Mouse (Mus musculus) monocyte, adult 5-6 weeks (primary cell): Measurements from ENCODE around the gene Pou3f1. TPM values are rescaled to one million over a fixed set of nuclear protein-coding genes. Genes with fewer than 3 reads are reported as not detected.

Source experiments
- ATAC-seq: fragments of 153-309, 156-312 bp; replicated peaks from 2 replicates; pipeline ENCODE4 v1.8.0; 2017; ENCODE audit warnings: mild to moderate bottlenecking; ENCODE audit not compliant: low TSS enrichment, insufficient number of reproducible peaks, severe bottlenecking, poor library complexity, low FRiP score
- total RNA-seq: library from RNA; stranded (forward); fragments of 200-1000, 200-491, 200-594 nt; gene quantifications from 3 replicates; pipeline ENCODE4 v1.2.3, GENCODE M21; 2017

Gene Pou3f1
- not detected in 3 replicates for total RNA-seq

DNA sequence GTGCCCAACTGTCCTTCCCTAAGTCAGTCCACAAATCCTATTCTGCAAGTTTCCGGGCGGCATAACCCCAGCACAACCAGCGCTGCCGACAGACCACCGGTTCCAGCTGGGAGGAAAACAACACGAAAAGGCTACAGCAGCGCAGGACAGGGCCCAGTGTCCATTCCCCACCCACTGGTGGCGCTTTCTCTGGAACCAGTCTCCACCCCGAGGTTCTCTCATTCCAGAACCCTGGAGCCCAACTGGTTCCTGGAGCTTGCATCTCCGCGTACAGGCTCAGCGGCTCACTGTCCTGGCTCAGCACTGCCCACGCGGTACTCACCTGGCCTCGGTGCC is at the start of gene Pou3f1:
TSS of gene Pou3f1 (plus strand) at position 290 of the 336 bp plus-strand sequence.
- no peak for ATAC-seq

DNA sequence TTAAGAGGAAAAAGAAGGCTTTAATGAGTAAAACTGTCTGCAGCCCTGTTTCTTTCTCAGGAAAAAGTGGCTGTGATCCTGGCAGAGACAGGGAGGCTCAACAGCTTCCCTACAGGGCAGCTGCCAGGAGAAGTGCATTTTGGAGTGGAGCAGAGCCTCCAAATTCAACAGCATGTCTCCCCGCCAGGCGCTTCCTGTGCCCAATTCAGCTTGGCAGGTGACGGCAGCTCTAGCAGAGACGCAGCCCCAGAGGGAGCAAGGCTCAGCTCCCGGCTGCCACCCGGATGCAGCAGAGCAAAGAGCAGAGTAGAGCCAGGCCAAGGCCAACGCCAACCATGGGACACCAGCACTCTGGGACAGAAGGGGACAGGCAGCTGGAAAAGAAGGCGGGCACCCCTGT is 49.4 kb upstream of the Pou3f1 start:
- no peak for ATAC-seq

DNA sequence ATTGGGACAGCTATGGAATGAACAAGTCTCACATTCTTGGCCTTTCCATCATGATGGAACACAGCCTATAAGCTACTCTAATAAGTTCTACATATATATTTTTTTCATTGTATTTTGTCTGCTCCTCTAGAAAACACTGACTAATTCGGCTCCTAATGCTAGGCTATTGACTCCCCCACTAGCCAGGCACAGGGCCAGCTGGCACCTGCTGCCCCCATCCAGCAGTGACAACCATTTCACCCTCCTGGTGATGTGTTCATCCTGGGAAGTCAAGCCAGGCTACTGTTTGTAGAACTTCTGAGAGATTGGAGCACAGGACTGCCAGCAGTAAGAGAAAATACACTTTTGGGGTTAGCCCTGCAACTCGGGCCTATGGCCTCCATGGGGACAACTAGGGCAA is 46.5 kb upstream of the Pou3f1 start:
- ATAC-seq: no peak

DNA sequence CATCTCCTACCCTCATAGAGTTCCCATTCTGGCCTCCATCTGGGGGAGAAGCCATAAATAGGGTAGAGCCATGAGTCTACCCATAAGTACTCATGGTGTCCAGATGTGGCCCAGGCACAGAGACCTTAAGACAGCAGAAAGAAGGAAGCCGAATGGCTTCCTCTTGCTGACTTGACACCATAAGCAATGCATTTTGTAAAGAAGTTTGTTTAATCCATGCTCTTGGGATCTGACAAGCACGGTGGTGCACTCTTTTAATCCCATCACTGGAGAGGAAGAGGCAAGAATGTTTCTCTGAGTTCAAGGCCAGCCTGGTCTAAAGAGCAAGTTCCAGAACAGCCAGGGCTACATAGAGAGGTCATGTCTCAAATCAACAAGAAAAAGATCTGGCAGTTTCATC is 45.9 kb upstream of the Pou3f1 start, which contains the start of gene 3100002H09Rik:
TSS of gene 3100002H09Rik (minus strand) at position 101 of the 400 bp plus-strand sequence.
- ATAC-seq: no peak

DNA sequence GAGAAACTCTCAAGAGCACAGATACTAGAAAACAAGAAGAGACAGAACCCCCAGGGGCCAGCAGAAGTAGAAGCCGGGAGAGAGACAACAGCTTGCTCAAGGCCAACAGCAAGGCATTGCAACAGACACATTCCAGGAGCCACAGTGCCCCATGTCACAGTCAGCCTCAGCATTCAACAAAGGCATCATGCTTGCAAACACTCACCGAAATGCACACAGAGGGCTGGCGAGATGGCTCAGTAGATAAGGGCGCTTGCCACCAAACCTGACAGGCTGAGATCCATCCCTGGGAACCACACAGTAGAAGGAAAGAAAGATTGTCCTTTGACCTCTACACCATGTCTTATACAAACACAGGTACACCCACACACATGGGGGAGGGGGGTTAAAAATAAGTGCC is 44.8 kb upstream of the Pou3f1 start:
- ATAC-seq: no peak

DNA sequence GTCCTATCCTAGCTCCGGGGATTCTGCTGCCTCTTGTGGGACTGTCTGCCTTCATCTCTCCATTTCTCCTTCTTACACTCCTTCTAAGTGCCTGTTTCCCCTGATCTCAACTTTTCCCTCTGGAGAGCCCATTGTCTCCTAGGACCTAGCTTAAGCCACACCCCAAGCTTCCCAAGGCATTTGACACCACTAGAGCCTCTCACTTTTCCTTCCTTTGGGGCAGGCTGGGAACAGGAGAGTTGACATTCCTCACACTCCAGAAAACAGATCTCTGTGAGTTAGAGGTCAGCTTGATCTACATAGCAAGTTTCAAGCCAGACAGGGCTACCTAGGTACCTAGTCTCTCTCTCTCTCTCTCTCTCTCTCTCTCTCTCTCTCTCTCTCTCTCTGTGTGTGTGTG is 42.4 kb upstream of the Pou3f1 start:
- ATAC-seq: no peak

DNA sequence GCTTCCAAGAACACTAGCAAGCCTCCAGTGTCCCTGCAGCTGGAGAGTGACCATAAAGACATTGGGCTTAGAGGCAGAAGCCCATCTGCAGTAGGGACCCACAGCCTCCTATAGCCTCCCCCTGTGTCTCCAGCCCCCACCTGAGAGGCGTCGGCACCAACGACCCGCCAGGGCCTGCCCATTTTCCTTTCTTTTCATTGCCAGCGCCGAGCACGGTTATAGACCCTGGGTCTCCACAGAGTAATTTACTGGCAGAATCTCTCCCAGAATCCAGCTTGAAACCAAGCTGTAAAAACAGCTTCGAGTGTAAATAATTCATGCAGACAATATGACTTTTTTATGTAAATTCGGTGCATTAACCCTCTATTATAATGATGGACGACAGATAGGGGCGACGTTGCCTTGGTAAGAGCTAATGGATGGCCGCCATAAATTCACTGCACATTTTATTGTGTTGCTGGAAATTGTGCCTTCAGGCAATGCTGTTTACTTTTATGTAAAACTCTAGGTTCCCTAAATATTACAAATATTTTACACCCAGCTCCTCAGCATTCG is 41.1 kb upstream of the Pou3f1 start:
- no peak for ATAC-seq

DNA sequence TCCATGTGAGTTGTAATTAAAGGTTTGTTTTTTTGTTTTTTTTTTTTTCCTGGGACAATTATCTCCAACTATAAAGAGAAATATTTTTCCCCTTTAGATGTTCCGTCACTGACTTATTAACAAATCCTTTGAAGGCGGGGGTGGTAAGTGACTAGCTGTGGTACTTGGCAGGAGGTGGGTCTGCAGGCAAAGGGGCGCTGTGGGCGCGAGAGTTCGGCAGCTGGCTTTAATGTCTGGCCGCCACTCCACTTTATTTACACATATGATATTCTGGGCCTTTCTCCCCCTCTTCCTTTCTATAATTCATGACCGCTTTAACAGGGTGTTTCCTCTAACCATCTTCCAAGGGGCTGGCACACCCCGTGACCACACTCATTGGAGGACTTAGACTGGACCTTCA is 40.6 kb upstream of the Pou3f1 start:
- no peak for ATAC-seq

DNA sequence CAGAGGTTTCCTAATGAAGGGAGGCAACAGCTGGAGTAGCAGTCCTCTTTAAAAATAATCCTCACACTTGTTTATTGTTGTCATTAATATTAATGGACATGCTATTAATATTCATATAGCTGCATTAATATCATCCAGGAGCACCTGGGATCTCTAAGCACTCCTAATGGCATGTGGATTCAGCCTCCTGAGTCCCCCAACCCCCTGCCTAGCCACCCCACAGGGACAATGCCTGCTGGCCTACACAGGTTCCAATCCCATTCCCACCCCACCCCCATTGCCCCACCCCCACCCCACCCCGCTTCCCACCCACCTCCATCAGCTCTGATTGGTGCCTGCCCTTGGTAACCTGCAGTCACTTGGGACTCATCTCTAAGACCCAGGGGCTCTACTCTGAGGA is 40.0 kb upstream of the Pou3f1 start:
- ATAC-seq: no peak

DNA sequence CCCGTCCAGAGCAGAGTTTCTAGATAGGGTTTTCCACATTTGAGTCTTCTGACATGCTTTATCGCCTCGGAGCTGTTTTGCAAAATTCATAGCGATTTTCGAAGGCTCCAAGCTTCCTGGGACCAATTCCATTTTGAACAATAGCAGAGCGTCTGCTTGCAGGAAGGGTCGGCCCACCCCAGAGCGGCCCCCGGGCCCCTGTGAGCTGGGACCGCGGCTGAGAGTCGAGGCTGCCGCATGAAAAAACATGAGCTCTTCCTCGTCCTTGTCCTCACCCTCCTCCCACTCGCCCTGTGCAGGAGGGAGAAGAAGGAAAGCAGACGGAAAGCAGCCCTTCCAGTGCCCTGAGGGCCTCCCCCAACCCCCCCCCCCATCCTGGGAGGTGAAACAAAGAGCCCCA is 38.0 kb upstream of the Pou3f1 start:
- ATAC-seq: no peak

DNA sequence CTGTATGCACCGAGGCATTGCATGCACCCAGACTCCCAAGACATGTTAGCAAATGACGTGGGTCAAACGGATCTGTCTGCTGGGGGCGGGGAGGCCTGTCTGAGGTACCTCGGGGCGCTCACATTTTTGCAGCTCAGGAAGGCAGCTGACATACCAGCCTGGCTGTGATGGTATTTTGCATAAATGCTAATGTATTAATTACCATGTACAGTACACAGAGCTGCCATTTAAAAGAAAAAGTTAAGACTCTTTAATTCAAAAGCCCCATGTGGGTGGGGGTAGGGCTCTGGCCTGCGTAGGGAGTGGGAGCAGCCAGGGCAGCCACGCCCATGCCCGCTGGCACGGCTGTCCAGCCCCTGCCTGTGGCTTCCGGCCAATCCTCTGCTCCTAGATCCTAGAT is 35.2 kb upstream of the Pou3f1 start:
- no peak for ATAC-seq

DNA sequence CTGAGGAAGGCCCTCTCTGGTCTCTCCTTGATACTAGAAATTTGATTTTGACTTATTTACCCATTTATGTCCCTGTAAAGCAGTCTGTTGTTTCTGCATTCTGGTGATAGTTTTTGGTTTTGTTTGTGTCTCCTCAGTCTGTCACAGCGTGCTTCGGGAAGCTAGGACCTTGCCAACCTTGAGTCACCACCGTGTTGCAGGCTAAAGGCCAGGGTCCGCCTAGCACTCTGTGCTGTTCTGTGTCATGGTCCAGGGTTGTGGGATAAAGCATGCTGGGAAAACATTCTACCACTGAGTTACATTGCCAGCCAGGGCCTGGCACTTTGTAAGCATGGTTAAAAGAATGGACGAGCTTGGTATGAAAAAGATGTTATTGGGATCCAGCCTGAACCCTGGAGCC is 34.0 kb upstream of the Pou3f1 start:
- ATAC-seq: no peak

DNA sequence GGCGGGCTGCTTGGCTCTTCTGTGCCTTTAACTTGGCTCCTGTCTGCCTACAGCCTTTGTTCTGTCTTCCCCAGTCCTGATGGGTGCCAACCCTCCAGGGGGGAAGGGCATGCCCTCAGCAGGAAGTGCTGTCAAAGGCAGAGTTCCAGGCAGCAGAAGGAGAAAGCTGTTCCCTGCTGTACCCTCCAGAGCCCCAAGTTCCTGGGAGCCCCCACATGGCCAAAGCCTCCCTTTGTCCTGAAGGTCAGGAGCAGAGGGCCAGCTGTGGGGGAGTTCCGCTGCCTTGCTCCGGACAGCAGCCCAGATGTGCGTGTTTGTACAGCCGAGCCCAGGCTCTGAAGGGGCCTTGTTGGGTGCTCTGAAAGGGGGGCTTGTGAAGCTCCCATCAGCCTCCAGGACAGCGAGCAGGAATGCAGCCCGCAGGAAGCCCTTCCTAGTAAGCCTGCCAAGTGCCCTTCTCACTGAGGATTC is 32.5 kb upstream of the Pou3f1 start:
- no peak for ATAC-seq

DNA sequence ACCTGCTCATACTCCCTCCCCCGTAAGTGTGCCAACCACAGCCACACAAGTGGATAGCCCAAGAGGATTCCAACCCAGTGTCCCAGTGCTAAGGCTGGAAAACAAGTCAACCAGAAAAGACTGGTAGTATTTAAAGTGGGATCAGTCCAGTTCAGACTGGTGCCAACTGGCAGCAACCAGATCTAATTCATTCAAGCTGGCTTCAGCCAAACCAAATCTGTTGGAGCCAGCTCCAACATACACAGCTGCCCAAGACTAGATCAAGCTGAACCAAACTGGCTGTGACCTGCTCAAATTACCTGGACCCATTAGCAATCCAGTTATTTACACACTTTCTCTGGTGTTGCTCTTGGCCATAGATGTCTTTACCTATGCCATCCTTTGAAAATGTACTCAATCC is 29.8 kb upstream of the Pou3f1 start:
- ATAC-seq: no peak

DNA sequence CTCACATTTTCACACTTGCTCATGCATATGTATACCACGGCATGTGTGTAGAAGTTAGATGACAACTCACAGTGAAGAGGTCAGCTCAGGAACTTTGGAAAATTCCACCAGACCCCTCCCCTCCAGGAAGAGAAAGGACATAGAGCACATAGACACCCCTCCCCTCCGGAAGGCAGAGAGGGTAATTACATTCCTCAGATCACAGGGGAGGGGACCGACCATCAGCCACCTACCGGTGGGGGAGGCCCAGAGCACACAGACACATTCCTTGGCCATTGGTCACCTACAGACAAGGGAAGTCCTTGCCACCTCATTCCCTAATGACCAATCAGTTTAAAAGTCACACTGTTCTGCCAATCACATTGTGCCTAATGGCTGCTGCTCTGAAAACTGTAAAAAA is 25.2 kb upstream of the Pou3f1 start:
- ATAC-seq: no peak

DNA sequence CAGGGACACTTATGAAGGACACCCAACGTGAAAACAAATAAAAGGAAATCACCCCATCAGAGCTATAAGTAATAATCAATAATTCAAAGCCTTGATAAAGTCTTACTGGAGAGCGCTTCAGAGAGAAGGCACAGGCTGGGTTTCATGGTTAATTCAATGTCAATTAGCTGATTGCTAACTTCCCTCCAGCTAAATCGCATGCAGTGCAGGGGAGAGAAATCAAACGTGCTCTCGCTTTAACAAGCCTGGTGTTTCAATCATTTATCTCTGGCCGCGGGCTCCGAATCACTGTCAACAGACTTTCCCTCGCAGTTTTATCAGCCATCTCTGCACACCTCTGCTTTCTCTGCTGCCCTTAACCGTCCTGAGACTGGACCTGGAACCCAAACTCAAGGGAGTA is 23.8 kb upstream of the Pou3f1 start:
- no peak for ATAC-seq

DNA sequence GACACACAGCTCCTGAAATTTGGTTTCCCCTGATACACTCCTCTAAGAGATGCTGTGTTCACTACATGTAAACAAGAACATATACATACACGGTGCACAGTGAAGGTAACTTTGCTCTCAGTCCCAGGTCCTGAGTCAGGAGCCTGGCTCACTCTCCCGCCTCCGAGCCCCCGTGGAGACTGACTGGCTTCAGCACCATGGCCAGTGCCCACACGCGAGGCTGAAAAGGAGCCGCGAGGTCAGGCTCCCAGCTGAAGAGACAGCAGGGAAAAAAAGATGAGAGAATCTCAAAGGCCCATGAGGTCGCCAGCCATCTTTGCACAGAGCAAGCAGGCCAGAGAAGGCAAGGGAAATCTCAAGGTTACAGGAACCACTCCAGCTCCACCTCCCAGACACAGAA is 23.3 kb upstream of the Pou3f1 start:
- ATAC-seq: no peak

DNA sequence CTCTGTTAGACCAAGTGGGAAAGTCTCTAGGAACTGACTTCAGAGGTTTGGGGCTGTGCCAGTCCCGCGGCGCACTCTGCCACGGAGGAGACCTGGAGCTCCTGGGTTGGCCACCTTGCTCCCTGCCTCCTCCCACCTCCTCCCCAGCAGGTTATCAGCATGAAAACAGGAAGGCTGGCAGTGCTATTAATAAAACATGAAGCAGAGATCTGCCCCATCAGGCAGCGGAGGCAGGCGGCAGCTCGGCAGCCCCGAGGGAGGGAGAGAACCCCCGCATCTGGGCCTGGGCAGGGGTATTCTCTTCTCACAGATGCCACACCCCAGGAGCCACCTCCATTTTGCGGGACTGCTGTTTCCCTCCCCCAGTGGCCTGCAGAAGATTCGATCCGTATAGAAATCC is 16.9 kb upstream of the Pou3f1 start:
- no peak for ATAC-seq

DNA sequence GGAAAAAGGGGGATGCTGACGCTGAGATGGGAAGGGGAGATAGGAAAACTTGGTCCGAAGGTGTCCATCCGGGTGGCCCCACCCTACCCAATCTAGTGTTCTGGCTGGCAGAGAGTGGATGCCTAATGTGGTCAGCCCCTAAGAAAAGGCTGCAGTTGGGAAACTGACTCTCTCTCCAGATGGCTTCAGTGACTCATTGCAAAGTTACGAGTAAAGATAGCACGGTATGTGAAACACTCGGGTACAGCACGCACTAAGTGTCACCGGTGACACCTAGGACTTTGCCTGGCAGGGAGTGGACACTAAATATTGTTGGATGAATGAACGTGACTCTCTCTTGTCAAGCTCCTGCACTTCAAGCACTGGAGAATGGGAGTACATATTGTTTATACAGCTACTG is 12.7 kb upstream of the Pou3f1 start:
- no peak for ATAC-seq

DNA sequence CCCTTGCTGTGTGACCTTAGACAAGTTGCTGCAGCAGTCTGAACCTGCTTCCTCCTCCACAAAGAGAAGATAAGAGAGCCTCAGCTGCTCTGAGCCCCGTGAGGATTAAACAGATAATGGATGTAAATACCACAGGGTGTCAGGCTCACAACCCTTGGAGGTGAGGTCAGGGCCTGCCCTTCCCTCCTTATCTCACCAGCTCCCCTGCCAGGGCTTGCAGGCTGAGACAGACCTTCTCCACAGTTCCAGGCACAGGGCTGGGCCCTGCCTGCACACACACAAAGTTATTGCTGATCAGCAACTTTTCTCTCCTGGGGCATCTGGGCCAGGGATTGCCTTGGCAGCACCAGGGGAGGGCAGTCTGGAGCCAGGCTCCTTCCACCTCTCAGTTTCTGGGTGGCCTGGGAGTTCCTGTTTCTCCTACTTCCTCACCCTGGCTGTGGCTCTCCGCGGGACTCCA is 11.6 kb upstream of the Pou3f1 start:
- peak; percentile 56; the same call in 1 of the 2 replicates for ATAC-seq

DNA sequence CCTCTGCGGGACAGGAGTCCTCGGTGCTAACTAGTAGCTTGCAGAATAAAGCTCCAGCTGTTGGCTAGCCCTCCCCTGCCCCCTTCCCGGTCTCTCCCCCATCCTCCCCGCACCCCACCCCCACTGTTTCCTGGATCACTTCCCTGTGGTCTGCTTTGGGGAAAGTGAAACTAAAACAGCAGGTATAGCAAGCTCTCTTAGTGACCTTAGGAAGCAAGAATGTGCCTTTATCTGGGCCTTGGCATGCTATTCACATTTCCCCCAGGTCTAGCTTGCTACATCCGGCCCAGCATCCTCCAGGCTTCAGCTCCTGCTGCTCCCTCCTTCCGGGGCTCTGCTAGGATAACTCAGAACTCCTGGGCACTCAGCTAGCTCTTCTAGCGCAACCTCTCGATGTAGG is 10.0 kb upstream of the Pou3f1 start:
- no peak for ATAC-seq
